17 mouse cellular contexts compared by ENCODE assay signal in genomic region chr4:154936542-154937255, GRCm38 (mm10). TPM values are rescaled to one million over a fixed set of nuclear protein-coding genes. Genes with fewer than 3 reads are reported as not detected.
DNase-seq lines count a peak whose midpoint lies in the region; ATAC-seq and TF ChIP-seq lines count a peak whose summit lies in the region.
"Had no signal": no experiment of that assay in that cellular context is flagged by ENCODE, and none has a peak within 500 bp of the region (broad histone marks: within the 10 kb centered on the region; RNA-seq: fewer than 3 reads in every experiment).

No protein-coding gene starts in this region.

- no peak for DNase-seq in forebrain, embryonic 10.5 days (ENCODE audit: extremely low spot score, low spot score)
- DNase-seq in spleen, postnatal 36 days (ENCODE audit: low spot score in 2 of 2), result peak; percentile 50 to 61
- no peak for DNase-seq in spleen, postnatal 14 days (ENCODE audit: low spot score in 2 of 2)
- DNase-seq in thymus, adult 2 months, result peak; percentile 69
- no peak for DNase-seq in kidney, postnatal 25 days
- DNase-seq: adrenal gland, adult 2 months; cerebellum, postnatal 10 days; heart, adult 18-20 months; kidney, postnatal 10 days; lung, embryonic 14.5 days had no signal

- ATAC-seq in forebrain, embryonic 12.5 days (ENCODE audit: low FRiP score), result no peak
- ATAC-seq in kidney, embryonic 16.5 days (ENCODE audit: low FRiP score, low TSS enrichment), result no peak
- ATAC-seq in heart, embryonic 12.5 days (ENCODE audit: insufficient number of reproducible peaks, low FRiP score), result no peak
- ATAC-seq: forebrain, embryonic 15.5 days; intestine, postnatal 0 days had no signal

- H3K4me3 ChIP-seq in forebrain, embryonic 10.5 days, result no peak overlapping the region
- H3K4me3 ChIP-seq in forebrain, embryonic 12.5 days (replicated peaks), result no peak overlapping the region
- H3K4me3 ChIP-seq in thymus, adult 2 months (ENCODE audit: control insufficient read depth, insufficient read depth, low read length), result no peak overlapping the region
- no peak overlapping the region for H3K4me3 ChIP-seq in kidney, embryonic 16.5 days (ENCODE audit: low read length)
- no peak overlapping the region for H3K4me3 ChIP-seq in heart, embryonic 12.5 days
- H3K4me3 ChIP-seq: forebrain, embryonic 15.5 days; hindbrain, embryonic 12.5 days had no signal

- peak overlapping the region; percentile 7; the same call in 1 of the 2 replicates for H3K27ac ChIP-seq in forebrain, embryonic 10.5 days
- H3K27ac ChIP-seq in forebrain, embryonic 12.5 days, result no peak overlapping the region
- H3K27ac ChIP-seq in thymus, adult 2 months (ENCODE audit: control insufficient read depth, insufficient read depth, low read length), result peak overlapping the region; percentile 98
- H3K27ac ChIP-seq in kidney, embryonic 16.5 days (ENCODE audit: low read length), result no peak overlapping the region
- no peak overlapping the region for H3K27ac ChIP-seq in heart, embryonic 12.5 days (ENCODE audit: poor library complexity, severe bottlenecking)
- H3K27ac ChIP-seq: forebrain, embryonic 15.5 days; hindbrain, embryonic 12.5 days had no signal

- TF ChIP-seq CTCF in thymus, adult 2 months (IDR thresholded peaks at IDR 0.05; ENCODE audit: borderline replicate concordance, control insufficient read depth, extremely low read depth, insufficient read depth, low read length, poor library complexity), result no peak

- H3K27me3 ChIP-seq in forebrain, embryonic 10.5 days (ENCODE audit: poor library complexity, severe bottlenecking), result peaks cover 8% of the 10 kb centered on the region; the same call in 1 of the 2 replicates
- H3K27me3 ChIP-seq in forebrain, embryonic 12.5 days, result 0 out of 2 replicates have a peak, but pooled peaks cover 8% of the 10 kb centered on the region
- no peaks in the 10 kb centered on the region for H3K27me3 ChIP-seq in thymus, adult 2 months (ENCODE audit: control insufficient read depth, insufficient read depth, low read length)
- no peaks in the 10 kb centered on the region for H3K27me3 ChIP-seq in kidney, embryonic 16.5 days (ENCODE audit: insufficient read depth, low read length)
- peaks cover 22% of the 10 kb centered on the region for H3K27me3 ChIP-seq in heart, embryonic 12.5 days (replicated peaks)
- H3K27me3 ChIP-seq: forebrain, embryonic 15.5 days; hindbrain, embryonic 12.5 days had no signal

- WGBS in forebrain, embryonic 10.5 days, result 60% methylated on average over 8 of the region's 8 CpGs
- WGBS in forebrain, embryonic 12.5 days, result 51% methylated on average over 8 of the region's 8 CpGs
- 13% methylated on average over 8 of the region's 8 CpGs for WGBS in thymus, adult 2 months
- 64% methylated on average over 8 of the region's 8 CpGs for WGBS in kidney, embryonic 16.5 days
- 62% methylated on average over 8 of the region's 8 CpGs for WGBS in heart, embryonic 12.5 days

- no peak overlapping the region for H3K4me2 ChIP-seq in forebrain, embryonic 12.5 days
- H3K4me2 ChIP-seq in kidney, embryonic 16.5 days (replicated peaks; ENCODE audit: low read depth, low read length), result no peak overlapping the region
- no peak overlapping the region for H3K4me2 ChIP-seq in heart, embryonic 12.5 days
- H3K4me2 ChIP-seq: forebrain, embryonic 15.5 days; hindbrain, embryonic 12.5 days; lung, embryonic 14.5 days had no signal

- H3K36me3 ChIP-seq in forebrain, embryonic 10.5 days (replicated peaks), result no peaks in the 10 kb centered on the region
- H3K36me3 ChIP-seq in forebrain, embryonic 12.5 days (replicated peaks), result no peaks in the 10 kb centered on the region
- H3K36me3 ChIP-seq in thymus, adult 2 months (ENCODE audit: control insufficient read depth, insufficient read depth, low read length), result no peaks in the 10 kb centered on the region
- H3K36me3 ChIP-seq in kidney, embryonic 16.5 days (ENCODE audit: insufficient read depth, low read length), result no peaks in the 10 kb centered on the region
- H3K36me3 ChIP-seq in heart, embryonic 12.5 days, result no peaks in the 10 kb centered on the region
- H3K36me3 ChIP-seq: forebrain, embryonic 15.5 days; hindbrain, embryonic 12.5 days had no signal

- TF ChIP-seq POLR2A in thymus, adult 2 months (IDR thresholded peaks at IDR 0.05; ENCODE audit: control insufficient read depth, extremely low read depth, insufficient read depth, low read length, poor library complexity), result no peak

- peaks cover 24% of the 10 kb centered on the region for H3K4me1 ChIP-seq in forebrain, embryonic 10.5 days
- H3K4me1 ChIP-seq in forebrain, embryonic 12.5 days, result peaks cover 10% of the 10 kb centered on the region; the same call in 1 of the 2 replicates
- H3K4me1 ChIP-seq in thymus, adult 2 months (replicated peaks; ENCODE audit: control insufficient read depth, insufficient read depth, low read length), result peaks cover 30% of the 10 kb centered on the region
- no peaks in the 10 kb centered on the region for H3K4me1 ChIP-seq in kidney, embryonic 16.5 days (ENCODE audit: insufficient read depth, low read length)
- no peaks in the 10 kb centered on the region for H3K4me1 ChIP-seq in heart, embryonic 12.5 days (replicated peaks)
- H3K4me1 ChIP-seq: forebrain, embryonic 15.5 days; hindbrain, embryonic 12.5 days had no signal

- H3K9me3 ChIP-seq in forebrain, embryonic 10.5 days, result no peaks in the 10 kb centered on the region
- H3K9me3 ChIP-seq in forebrain, embryonic 12.5 days, result no peaks in the 10 kb centered on the region
- H3K9me3 ChIP-seq in kidney, embryonic 16.5 days (ENCODE audit: low read length), result no peaks in the 10 kb centered on the region
- no peaks in the 10 kb centered on the region for H3K9me3 ChIP-seq in heart, embryonic 12.5 days (replicated peaks)
- H3K9me3 ChIP-seq: forebrain, embryonic 15.5 days; hindbrain, embryonic 12.5 days had no signal

- no peak overlapping the region for H3K9ac ChIP-seq in forebrain, embryonic 12.5 days
- H3K9ac ChIP-seq in kidney, embryonic 16.5 days (replicated peaks; ENCODE audit: low read length), result no peak overlapping the region
- H3K9ac ChIP-seq in heart, embryonic 12.5 days, result no peak overlapping the region
- H3K9ac ChIP-seq: forebrain, embryonic 15.5 days; hindbrain, embryonic 12.5 days; lung, embryonic 14.5 days had no signal

RNA-seq across cellular contexts. Expression of gene Tnfrsf14, which starts 8.3 kb away (rescaled TPM):
- 0.68 and 0.93 TPM in 2 replicates for polyA plus RNA-seq in forebrain, embryonic 10.5 days (2016; fragmentation: Nextera tagmentation; extraction: Ambion mirVana)
- 0.21 and 1.2 TPM in 2 replicates for polyA plus RNA-seq in forebrain, embryonic 12.5 days (2016; fragmentation: Nextera tagmentation; extraction: Ambion mirVana)
- 215 and 227 TPM in 2 replicates for polyA plus RNA-seq in thymus, adult 2 months (2012; rRNA removed)
- 0.74 and 0.95 TPM in 2 replicates for polyA plus RNA-seq in kidney, embryonic 16.5 days (2015; fragmentation: Nextera tagmentation; extraction: Ambion mirVana)
- polyA plus RNA-seq in heart, embryonic 12.5 days (2016; fragmentation: Nextera tagmentation; extraction: Ambion mirVana), result 1.8 and 2.9 TPM in 2 replicates
- polyA plus RNA-seq: forebrain, embryonic 15.5 days had no signal

RNA-seq across cellular contexts. Expression of gene Hes5, which starts 24.0 kb away (rescaled TPM):
- 272 and 295 TPM in 2 replicates for polyA plus RNA-seq in forebrain, embryonic 10.5 days (2016; fragmentation: Nextera tagmentation; extraction: Ambion mirVana)
- polyA plus RNA-seq in forebrain, embryonic 12.5 days (2016; fragmentation: Nextera tagmentation; extraction: Ambion mirVana), result 456 and 462 TPM in 2 replicates
- 4.1 and 5.6 TPM in 2 replicates for polyA plus RNA-seq in thymus, adult 2 months (2012; rRNA removed)
- 17.2 and 20.1 TPM in 2 replicates for polyA plus RNA-seq in kidney, embryonic 16.5 days (2015; fragmentation: Nextera tagmentation; extraction: Ambion mirVana)
- 0.70 TPM in 1 of 2 replicates, not detected in the other for polyA plus RNA-seq in heart, embryonic 12.5 days (2016; fragmentation: Nextera tagmentation; extraction: Ambion mirVana)
- polyA plus RNA-seq: adrenal gland, adult 2 months; liver, adult 2 months had no signal

RNA-seq across cellular contexts. Expression of gene Pank4, which starts 27.2 kb away (rescaled TPM):
- polyA plus RNA-seq in forebrain, embryonic 10.5 days (2016; fragmentation: Nextera tagmentation; extraction: Ambion mirVana), result 46.8 and 51.8 TPM in 2 replicates
- 46.7 and 51.8 TPM in 2 replicates for polyA plus RNA-seq in forebrain, embryonic 12.5 days (2016; fragmentation: Nextera tagmentation; extraction: Ambion mirVana)
- polyA plus RNA-seq in thymus, adult 2 months (2012; rRNA removed), result 121 and 155 TPM in 2 replicates
- polyA plus RNA-seq in kidney, embryonic 16.5 days (2015; fragmentation: Nextera tagmentation; extraction: Ambion mirVana), result 51.9 and 53.8 TPM in 2 replicates
- 45.7 and 46.2 TPM in 2 replicates for polyA plus RNA-seq in heart, embryonic 12.5 days (2016; fragmentation: Nextera tagmentation; extraction: Ambion mirVana)

RNA-seq across cellular contexts. Expression of gene Fam213b, which starts 37.8 kb away (rescaled TPM):
- polyA plus RNA-seq in forebrain, embryonic 10.5 days (2016; fragmentation: Nextera tagmentation; extraction: Ambion mirVana), result 36.1 and 36.3 TPM in 2 replicates
- polyA plus RNA-seq in forebrain, embryonic 12.5 days (2016; fragmentation: Nextera tagmentation; extraction: Ambion mirVana), result 29.8 and 30.3 TPM in 2 replicates
- 77.1 and 105 TPM in 2 replicates for polyA plus RNA-seq in thymus, adult 2 months (2012; rRNA removed)
- 39.1 and 42.2 TPM in 2 replicates for polyA plus RNA-seq in kidney, embryonic 16.5 days (2015; fragmentation: Nextera tagmentation; extraction: Ambion mirVana)
- 35.8 and 38.5 TPM in 2 replicates for polyA plus RNA-seq in heart, embryonic 12.5 days (2016; fragmentation: Nextera tagmentation; extraction: Ambion mirVana)

Comparison
In these comparisons a context has a peak if more than half of its experiments do, and no peak if none do; other contexts are left out.
1. DNase-seq: peak in spleen, postnatal 36 days (2 of 2) and thymus, adult 2 months (single experiment); none in forebrain, embryonic 10.5 days (single experiment), spleen, postnatal 14 days (0 of 2) and kidney, postnatal 25 days (0 of 2).
2. H3K27ac ChIP-seq: peak in forebrain, embryonic 10.5 days (single experiment) and thymus, adult 2 months (single experiment); none in forebrain, embryonic 12.5 days (single experiment), kidney, embryonic 16.5 days (single experiment) and heart, embryonic 12.5 days (single experiment).
3. RNA of gene Tnfrsf14, which starts 8.3 kb away (polyA plus RNA-seq): 215 to 227 TPM in thymus, adult 2 months; 1.8 to 2.9 TPM in heart, embryonic 12.5 days, 0.21 to 1.2 TPM in forebrain, embryonic 12.5 days, 0.68 to 0.93 TPM in forebrain, embryonic 10.5 days and 0.74 to 0.95 TPM in kidney, embryonic 16.5 days; every median in the first group is over 10 times any median in the second.
4. RNA of gene Hes5, which starts 24.0 kb away (polyA plus RNA-seq): 456 to 462 TPM in forebrain, embryonic 12.5 days and 272 to 295 TPM in forebrain, embryonic 10.5 days; 17.2 to 20.1 TPM in kidney, embryonic 16.5 days, 4.1 to 5.6 TPM in thymus, adult 2 months and 0.70 TPM in heart, embryonic 12.5 days; every median in the first group is over 10 times any median in the second.